Mouse (Mus musculus) MEL (cell line): Measurements from ENCODE around the gene Gm45021.

Experiments used
- CHD2 ChIP-seq: IDR thresholded peaks from 2 replicates; pipeline ENCODE4 v1.6.1; 2011; ENCODE audit warnings: low read length, improper control_type of control experiment
- GATA1 ChIP-seq: IDR thresholded peaks from 2 replicates; pipeline ENCODE4 v1.6.1; 2011; ENCODE audit warnings: low read depth, low read length, improper control_type of control experiment
- MXI1 ChIP-seq: IDR thresholded peaks from 2 replicates; pipeline ENCODE4 v1.6.1; 2011; ENCODE audit warnings: mild to moderate bottlenecking, low read depth, low read length, improper control_type of control experiment
- MYC ChIP-seq: IDR thresholded peaks from 2 replicates; pipeline ENCODE4 v1.6.1; 2011; ENCODE audit warnings: low read depth, mild to moderate bottlenecking, low read length, improper control_type of control experiment, moderate library complexity
- RAD21 ChIP-seq: IDR thresholded peaks from 2 replicates; pipeline ENCODE4 v1.6.1; 2011; ENCODE audit warnings: mild to moderate bottlenecking, low read depth, low read length, improper control_type of control experiment
- USF1 ChIP-seq: IDR thresholded peaks from 2 replicates; pipeline ENCODE4 v1.6.1; 2014; ENCODE audit warnings: low read depth, mild to moderate bottlenecking, inconsistent platforms, low read length, improper control_type of control experiment, moderate library complexity

DNA sequence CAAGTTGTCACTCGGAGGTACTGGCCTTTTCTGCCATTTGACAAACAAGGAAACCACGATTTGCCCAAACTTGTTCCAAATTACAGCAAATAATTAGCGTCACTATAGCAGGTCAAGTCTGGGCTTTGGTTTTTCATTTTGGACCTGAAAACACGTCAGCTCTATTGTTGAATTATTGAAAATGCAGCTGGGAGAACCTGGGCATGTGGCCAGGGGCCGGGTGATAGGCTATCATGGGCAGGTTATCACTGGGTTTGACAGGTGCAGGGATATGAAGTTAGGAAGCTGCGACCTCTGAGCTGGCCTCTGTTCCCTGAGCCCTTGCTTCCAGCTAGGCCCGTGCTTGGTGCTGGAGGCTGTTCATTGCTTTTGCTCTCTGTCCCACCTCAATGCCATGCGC lies 41.4 kb downstream of the Gm45021 start:
- TF ChIP-seq MYC (no peak), USF1 (no peak), MXI1 (no peak), GATA1 (no peak), CHD2 (no peak), RAD21 (no peak)
